Mouse (Mus musculus) mouse embryonic stem cell (cell line): Measurements from ENCODE around the gene Rpf1.

ENCODE experiments used
- in situ Hi-C, 2 experiments: fragments of 300-500 bp; cut with MboI; formaldehyde crosslinking; loops; 1 replicate in 1 of 2; 3 replicates in 1 of 2; pipeline ENCODE4 v1.14.3; 2019 to 2020; ENCODE audit warnings: low sequenced_read_pairs in 2 of 2, low pct_unique_long_range_greater_than_20kb in 1 of 2, mixed read lengths in 1 of 2; ENCODE audit not compliant: unreplicated experiment in 1 of 2

The Rpf1 gene

DNA sequence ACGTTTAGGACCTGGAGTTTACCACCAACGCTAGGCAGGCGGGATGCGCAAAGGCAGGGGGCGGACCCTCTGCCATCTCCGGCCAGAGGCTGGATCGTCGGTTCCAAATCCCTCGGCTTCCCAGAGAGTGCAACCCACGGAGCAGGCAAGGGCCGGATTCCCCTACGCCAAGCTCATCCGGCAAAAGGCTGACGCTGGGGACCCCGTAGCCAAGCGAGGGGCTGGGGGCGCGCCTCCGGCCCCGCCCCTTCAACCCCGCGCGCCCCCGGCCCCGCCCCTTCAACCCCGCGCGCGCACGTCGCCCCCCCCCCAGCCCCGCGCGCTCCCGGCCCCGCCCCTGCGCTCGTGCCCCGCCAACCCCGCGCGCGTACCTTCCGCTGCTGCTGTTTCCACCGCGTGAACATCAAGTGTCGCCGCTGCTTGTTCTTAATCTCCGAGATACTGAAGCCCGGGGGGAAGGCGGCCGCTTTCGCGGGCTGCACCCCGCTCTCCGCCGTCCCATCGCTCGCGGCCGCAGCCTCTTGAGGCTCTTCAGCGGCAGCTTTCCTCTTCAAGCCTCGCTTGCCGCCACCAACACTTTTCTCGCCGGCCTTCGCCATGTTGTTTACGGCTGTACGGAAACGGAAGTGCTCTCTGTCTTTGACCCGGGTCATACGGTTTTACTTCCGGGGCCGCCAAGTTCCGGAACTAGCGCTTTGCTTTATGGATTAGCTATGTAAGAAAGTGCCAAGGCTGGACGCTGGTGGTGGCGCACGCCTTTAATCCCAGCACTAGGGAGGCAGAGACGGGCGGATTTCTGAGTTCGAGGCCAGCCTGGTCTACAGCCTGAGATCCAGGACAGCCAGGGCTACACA is at the start of gene Rpf1:
Gene Rpf1 (minus strand): TSS at position 632 of the 854 bp plus-strand sequence.
- in situ Hi-C loops: no loop called here

DNA sequence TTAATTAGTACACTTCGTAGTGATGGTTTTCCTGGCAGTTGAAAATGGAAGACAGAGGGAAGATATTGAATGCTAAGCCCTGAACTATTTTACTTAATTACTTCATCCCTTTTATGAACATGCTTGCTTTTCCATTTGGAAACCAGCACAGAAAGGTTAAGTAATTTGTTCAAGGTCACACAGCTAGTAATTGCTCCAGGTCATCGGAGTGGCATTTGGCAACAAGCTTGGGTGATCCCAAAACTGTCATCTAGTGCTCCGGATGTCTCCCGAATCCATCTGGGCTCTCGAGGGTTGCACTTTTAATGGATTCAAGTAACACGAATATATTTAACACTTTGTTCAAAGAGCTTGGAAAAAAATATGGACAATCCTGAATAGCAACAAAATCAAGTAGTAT is 49.7 kb upstream of the Rpf1 start:
- in situ Hi-C loops: no loop called here

DNA sequence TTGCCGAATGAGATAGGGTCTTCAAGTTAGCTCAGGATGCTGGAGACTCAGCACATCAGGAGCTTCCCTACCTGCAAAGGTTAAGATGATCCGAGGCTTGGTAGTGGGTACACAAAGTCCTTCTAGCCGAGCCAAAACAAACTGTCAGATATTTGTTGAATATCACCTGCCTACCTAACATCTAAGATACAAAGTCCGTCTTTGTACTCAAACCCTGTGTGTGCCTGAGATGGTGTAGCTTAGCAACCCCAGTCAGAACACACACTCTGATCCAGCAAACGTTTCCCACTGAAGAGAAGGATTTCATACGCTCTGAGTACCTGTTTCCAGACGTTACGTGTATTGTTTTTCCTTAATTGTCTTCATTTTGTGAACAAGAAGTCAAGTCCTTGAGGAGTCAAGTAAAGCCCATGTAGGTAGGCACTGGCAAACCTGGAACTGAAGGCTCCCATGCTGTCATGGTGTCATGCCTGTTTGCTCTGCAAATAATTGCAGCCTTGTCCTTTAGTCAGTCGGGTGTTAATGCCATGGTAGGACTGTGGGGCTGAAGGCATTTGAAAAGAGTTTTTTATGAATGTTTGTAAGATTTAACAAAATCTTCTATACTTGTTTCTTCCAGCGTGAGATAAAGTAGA is 49.0 kb upstream of the Rpf1 start, which contains the start of gene Uox:
Gene Uox (plus strand): TSS at position 279 of the 635 bp plus-strand sequence.
- in situ Hi-C loops: no loop called here

DNA sequence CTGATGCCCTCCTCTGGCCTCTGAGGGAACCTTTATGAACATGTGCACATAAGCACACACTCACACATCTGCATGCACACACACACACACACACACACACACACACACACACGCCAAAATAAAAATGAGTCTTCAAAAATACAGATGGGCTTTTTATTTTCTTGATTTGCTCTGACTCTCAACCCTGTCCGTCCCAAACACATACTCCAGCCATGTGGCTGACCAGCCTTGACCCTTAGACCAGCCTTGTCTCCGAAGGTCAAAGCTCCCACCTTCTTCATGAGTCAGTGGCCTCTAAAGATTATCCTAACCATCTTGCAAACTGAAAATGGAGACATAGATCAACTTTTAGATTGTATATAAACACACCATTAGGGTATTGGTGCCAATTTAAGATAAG is 48.4 kb upstream of the Rpf1 start:
- in situ Hi-C loops: no loop called here

DNA sequence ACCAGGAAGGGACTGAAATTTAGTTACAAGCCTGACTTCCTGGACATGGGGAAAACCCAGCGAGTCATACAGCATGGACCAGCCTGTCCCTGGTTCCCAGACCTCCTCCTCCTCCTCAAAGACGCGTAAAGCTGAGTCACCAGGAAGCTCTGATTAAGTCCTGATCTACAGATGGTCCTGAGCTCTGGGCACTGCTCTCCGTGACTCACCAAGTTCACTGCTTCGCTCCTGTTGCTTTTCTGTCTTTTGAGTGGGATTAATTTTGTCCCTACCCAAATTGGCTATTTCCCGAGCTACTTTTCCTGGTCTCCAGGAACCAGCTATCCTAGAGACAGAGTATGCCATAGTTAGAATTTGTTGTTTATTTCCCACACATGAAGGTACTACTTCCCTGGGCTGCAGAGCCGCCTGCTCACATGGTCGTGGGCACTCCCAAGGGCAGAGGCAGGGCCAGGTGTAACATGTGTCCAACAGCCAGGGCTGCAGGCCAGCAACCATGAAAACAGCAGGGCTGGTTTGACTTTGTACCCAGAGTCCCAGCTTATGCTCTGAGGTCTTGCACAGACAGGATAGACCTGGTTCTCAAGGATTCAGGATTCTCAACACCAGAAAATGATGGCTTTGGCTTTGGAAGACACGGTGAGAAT is 46.8 kb upstream of the Rpf1 start:
- in situ Hi-C loops: no loop called here

DNA sequence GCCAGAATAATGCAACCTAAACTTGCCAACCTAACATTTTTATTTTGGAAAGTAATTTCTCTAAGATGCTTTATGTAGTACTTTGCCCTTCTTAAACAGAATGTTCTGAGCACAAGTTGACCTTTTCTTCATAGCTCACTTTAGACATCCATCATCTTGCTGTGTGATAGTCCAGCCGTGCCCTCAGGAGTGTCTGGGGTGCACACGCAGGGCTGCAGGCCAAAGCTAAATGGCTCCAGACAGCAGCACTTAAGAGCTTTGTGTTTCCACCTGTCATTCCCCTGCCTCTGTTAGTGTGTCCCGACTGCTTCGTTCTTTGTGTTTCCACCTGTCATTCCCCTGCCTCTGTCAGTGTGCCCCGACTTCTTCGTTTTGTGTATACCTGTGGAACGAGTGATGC is 46.1 kb upstream of the Rpf1 start:
- in situ Hi-C loops: no loop called here

DNA sequence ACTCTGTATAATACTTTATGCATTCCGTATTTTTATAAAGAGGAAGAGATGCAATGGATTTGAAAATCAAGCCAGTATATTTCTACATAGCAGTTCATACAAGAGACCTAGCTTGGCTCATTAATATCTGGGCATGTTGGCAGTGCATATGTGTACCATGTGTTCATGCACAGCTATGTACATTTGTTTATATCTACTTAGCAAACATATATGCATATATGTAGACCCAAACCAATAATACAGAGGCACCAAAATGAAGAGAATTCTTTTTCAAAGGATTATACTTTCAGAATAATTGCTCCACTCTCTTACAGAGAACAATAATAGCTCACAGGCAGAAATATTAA is 43.8 kb upstream of the Rpf1 start:
- in situ Hi-C loops: no loop called here

DNA sequence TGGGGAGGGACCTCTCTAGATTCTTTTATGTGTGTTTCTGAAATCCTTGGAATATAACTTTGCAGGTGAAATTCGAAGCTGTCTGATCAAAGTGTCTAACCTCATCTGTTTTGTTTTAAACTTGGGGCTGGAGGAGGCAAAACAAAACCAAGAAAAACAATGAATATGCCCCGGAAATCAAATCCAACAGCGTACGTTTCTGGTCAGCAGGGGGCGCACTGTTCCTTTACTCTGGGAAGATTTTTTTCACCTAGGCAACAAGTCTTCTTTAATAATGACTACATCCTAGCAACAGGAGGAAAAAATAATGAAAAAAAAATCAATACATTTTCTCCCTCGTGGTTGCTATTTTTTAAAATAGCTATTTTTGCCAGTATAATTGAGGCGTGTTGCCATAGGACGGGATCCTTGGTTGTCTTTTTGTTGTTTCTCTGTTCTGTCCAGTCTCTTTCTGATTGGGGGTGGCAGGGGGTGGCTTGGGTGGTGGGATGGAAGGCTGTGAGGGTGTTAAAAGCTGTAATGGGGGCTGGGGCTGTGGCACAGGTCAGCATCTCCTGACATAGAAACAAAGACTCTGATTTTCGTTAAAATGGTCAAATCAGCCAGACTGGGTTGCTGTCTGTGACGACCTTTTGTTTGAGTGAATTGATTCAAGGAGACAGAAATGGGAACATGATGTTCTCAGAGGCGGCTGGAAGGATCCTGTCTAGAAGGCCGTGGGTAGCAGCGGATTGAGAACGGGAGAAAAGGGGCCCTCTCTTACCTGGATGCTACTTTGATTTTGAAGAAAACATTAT is 43.2 kb upstream of the Rpf1 start:
- in situ Hi-C loops: no loop called here

DNA sequence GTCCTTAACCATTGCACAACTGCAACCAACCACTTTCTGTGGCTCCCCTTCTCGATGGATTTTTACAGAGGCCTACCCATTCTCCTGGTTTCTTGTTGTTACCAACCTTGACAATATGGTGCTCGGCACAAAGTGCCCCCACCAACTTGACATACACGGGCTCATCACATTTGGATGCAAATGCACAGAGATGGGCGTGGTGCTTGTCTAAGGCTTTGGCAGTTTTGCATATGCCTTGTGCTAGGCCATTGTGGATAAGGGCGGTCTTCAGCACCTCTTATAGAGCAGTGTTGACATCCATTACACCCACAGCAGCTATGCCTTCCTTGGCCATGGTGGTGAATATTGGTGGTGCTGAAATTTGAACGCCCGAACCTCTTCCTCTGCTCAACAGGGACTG is 41.7 kb upstream of the Rpf1 start:
- in situ Hi-C loops: no loop called here

DNA sequence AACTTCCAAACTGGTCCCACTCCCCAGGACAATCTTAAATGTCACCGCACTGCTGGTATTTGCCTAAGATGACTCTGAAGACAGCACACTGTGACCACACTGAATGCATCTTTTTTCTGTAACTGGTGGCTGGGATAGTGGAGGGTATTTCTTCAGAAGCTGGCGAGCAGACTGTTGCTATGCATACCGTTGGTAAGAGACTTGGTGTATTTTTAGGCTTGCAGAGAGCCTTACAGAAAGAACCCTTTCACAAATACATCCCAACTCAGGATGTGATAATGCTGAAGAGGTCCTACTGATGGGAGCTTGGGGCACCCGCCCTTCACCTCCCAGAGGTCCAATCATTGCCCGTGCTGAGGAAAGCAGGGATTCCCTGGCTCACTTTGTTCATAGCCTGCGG is 36.3 kb upstream of the Rpf1 start:
- in situ Hi-C loops: no loop called here

DNA sequence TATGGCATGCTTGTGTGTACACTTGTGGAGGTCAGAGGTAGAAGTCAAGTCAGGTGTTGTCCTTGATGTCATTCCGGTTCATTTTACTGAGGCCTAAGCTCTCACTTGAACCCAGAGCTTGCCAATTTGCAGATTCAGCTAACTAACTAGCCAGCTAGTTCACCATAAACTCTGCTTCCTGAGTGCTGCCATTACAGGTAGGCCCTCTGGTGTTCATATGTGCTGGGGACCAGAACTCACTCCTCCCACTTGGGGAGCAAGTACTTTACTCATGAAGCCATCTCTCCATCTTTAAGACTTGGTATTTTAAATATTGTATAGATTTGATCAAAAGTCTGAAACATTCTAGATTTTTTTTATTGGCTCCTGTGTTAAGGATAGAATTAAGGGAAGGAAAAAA is 35.3 kb upstream of the Rpf1 start:
- in situ Hi-C loops: no loop called here

DNA sequence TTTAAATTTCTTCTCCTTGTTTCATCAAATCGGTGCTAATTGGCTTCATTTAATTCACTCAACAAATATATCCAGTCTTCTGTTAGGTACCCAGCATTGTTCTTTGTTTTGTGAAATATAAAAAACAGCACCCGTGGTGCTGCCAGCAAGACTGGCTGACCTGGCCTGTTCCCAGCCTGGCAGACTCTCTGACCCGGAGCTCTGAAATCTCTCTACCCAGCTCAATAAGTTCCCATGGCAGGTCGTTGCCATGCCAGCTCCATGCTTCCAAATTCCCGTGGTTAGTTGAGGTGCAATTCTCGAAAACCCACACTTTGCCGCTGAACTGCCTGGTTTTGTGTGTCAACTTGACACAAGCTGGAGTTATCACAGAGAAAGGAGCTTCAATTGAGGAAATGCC is 33.6 kb upstream of the Rpf1 start:
- in situ Hi-C loops: no loop called here

DNA sequence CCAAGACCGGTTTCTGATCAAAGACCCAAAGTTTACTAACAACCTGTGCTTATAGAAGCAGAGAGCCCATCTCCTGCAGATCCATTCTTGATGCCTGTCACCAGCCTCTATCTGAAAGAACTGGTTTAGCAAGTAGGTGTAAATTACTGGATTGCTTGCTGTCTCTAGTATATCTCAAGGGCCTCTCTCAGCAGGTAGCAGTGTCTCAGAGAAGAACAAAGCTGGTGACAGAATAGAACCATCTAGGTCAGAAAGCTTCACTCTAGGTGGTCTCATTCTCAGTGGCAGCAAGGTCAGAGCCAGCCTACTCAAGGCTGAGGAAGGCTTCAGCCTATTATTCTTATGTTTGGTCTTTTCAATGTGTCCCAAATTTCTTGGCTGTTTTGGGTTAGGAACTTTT is 22.4 kb upstream of the Rpf1 start:
- in situ Hi-C loops: no loop called here

DNA sequence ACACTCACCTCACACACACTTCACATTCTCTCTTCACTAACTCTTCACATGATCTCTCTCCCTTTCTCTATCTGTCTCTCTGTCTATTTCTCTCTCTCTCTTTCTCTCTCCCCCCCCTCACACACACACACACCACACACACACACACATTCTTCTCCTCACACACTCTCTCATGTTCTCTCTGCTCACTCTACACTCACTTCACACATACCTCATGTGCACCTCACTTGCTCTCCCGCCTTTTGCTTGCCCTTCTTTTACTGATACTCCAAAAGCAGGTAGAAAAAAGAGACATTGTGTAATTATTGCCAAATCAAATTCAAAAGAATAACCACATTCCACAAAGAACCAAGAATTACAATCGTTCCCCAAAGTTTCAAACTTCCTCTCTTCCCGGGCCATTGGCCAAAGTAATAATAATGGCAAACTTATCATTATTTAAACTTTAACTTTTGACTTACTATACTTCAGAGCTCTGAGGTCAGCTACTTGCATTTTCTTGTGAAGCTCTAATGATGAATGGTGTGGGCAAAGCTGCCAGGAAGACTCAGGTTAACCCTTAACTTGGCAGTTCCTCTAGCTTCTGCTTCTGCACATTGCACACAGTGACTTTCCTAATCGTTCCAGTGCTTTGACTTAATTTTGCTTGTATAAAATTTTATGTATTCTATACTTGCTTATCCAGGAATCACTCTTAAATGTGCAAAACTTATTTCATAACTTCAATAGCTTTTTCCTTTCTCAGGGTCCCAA is 19.5 kb upstream of the Rpf1 start:
- in situ Hi-C loops: no loop called here

DNA sequence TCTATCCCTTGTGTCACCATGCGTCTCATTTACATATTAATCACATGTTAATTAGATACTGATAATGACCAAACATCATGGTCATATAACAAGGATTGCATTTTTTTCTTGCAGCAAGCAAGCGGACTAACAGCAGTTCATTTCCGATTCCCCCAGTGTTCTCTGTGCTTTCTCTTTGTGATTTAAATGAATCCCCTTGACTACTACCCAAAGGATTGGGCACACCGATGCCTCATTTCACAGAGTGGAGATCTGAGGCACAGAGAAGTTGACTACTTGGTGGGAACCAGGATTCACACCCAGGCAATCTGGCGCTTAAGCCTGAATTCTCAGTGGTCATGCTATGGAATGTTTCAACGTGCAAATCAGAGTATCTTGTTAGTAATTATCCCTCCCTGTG is 13.8 kb upstream of the Rpf1 start:
- in situ Hi-C loops: no loop called here

DNA sequence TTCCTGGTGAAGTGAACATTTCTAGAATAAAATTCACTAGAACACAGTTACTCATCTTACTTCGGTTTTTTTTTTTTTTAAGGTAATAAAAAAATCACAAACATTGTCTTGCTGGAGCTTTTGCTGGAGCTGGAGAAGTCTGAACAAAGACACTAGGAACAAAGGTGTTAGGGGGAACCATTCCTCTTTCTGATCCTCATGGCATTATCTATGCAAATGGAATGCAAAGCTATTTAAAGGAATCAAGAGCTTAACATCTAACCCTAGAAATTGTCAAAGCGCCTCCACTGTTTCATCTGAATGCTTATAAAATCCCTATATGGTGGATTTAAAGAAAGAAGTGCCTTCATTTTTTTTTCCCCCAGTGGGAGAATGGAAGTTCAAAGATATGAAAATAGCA is 7.1 kb upstream of the Rpf1 start:
- in situ Hi-C loops: no loop called here

DNA sequence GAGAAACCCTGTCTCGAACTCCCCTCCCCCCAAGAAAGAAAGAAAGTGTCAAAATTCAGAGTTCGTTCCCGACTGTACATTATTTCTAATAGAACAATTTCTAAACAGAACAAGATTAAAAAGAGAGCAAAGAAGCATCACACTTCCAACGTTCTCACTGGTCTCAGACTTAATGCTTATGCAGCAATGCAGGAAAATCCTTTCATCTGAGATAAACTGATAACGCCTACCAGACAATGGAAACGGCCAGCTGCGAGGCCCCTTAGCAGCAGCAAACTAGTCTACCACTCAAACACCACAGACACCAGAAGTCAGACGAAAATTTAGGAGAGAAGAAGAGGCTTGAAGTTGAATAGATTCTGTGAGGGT is 407 bp upstream of the Rpf1 start:
- in situ Hi-C loops: no loop called here

DNA sequence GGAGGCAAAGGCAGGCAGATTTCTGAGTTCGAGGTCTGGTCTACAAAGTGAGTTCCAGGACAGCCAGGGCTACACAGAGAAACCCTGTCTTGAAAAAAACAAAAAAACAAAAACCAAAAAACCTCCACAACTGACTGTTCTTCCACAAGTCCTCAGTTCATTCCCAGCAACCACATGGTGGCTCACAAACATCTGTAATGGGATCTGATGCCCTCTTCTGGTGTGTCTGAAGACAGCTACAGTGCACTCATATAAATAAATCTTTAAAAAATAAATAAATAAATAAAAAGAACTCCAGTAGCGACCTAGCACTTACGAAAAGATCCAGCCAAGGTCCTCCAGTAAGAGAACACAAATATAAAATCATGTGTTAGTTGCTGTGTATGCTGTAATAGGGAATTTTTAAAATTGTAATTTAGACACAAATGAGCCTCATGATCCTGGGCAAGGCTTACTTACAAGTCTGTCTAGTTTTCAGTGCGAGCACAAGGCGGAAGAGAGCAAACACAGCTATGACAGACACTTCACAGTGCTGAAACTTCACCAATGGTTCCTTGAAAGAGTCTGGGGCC is 917 bp downstream of the Rpf1 start:
- in situ Hi-C loops: no loop called here
